Mouse (Mus musculus) forebrain, embryonic 12.5 days (tissue): ENCODE data around the gene Prickle2. TPM values are rescaled to one million over a fixed set of nuclear protein-coding genes. Genes with fewer than 3 reads are reported as not detected.

Experiments
- ATAC-seq: fragments of 200-750 bp; cut with Nextera tagmentation; 2 replicates; pipeline ENCODE4 v1.8.0; 2017; ENCODE audit warnings: moderate TSS enrichment; ENCODE audit not compliant: low FRiP score
- H3K27ac ChIP-seq: fragments of 300-500 bp; sonication (generic); 2 replicates; pipeline ENCODE4 v1.5.1; 2016; ENCODE audit warnings: mild to moderate bottlenecking
- H3K27me3 ChIP-seq: fragments of 300-500 bp; sonication (generic); 2 replicates; pipeline ENCODE4 v1.6.1; 2016; ENCODE audit warnings: mild to moderate bottlenecking
- H3K36me3 ChIP-seq: fragments of 300-500 bp; sonication (generic); replicated peaks from 2 replicates; pipeline ENCODE4 v1.6.1; 2016; ENCODE audit warnings: mild to moderate bottlenecking
- H3K4me1 ChIP-seq: fragments of 300-500 bp; sonication (generic); 2 replicates; pipeline ENCODE4 v1.6.1; 2016
- H3K4me2 ChIP-seq: fragments of 300-500 bp; sonication (generic); 2 replicates; pipeline ENCODE4 v1.6.1; 2016; ENCODE audit warnings: mild to moderate bottlenecking, moderate library complexity
- H3K4me3 ChIP-seq: fragments of 300-500 bp; sonication (generic); replicated peaks from 2 replicates; pipeline ENCODE4 v1.5.1; 2016; ENCODE audit warnings: mild to moderate bottlenecking
- H3K9ac ChIP-seq: fragments of 300-500 bp; sonication (generic); 2 replicates; pipeline ENCODE4 v1.6.1; 2016; ENCODE audit warnings: mild to moderate bottlenecking
- H3K9me3 ChIP-seq: fragments of 300-500 bp; sonication (generic); 2 replicates; pipeline ENCODE4 v1.6.1; 2016
- WGBS: fragments of 180-500 bp; shearing (Covaris S2); methylation state at CpG from one replicate; pipeline ENCODE4 v1.1.7; 2016; 5-methylcytosine and 5-hydroxymethylcytosine counted together
- polyA plus RNA-seq: library from polyadenylated mRNA; unstranded; fragments of >200 nt; fragmentation: Nextera tagmentation; extraction: Ambion mirVana; gene quantifications from 2 replicates; pipeline ENCODE4 v1.2.1, GENCODE M21; 2016

Gene Prickle2
- polyA plus RNA-seq, 1 experiment from 2014 or later, result 6.5 TPM

DNA sequence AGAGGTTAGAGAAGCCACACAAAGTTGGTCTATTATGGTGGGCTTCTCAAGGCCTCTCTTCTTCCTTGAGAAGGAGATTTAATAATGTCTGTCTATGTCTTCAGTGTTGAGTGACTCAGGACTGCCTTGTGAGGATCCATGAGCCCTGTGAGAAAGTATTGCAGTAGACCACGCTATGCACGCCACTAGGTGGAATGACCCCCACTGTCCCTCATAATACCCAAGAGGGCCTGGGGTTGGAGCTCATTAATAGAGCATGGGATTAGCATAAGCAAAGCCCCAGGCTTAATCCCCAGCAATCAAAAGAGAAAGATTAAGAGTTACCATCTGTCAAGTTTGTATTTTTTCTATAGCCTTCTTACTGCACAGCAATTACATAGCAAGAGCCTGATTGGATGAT is 180.3 kb downstream of the Prickle2 start:
- no peaks in the 10 kb centered on the region for H3K9me3 ChIP-seq
- no peak for ATAC-seq
- WGBS, result 24% methylated on average over 2 of the region's 2 CpGs
- no peak overlapping the region for H3K27ac ChIP-seq
- no peak overlapping the region for H3K4me3 ChIP-seq
- no peaks in the 10 kb centered on the region for H3K27me3 ChIP-seq
- no peak overlapping the region for H3K9ac ChIP-seq
- peaks cover 5% of the 10 kb centered on the region; the same call in 1 of the 2 replicates for H3K4me1 ChIP-seq
- no peaks in the 10 kb centered on the region for H3K36me3 ChIP-seq
- no peak overlapping the region for H3K4me2 ChIP-seq

DNA sequence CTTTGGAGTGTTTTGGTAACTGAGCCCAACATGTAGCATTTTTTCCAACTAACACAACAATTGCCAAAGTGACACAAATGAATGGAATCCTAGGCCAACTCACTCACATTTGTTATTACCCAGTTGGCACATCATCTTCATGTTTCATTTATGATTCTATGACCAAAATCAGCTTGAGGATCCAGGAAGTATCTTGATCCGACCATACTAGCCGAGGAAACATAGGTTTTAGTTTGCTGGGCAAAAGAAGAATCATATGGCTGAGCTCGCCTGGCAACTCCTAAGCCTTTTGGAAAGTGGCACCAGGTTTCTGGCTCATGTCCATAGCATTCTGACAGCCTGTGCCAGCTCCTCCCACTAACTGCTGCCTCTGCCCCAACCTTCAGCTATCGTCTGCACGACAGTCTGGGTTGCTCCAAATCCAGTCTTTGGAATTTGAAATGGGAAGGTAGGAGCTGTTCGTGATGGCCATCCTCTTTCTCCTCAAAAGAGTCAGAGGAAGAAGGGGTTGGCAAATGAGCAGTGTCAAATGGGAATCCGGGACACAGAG is 184.4 kb downstream of the Prickle2 start:
- Histone ChIP-seq H3K36me3 (no peaks in the 10 kb centered on the region), H3K27me3 (no peaks in the 10 kb centered on the region), H3K9me3 (no peaks in the 10 kb centered on the region), H3K4me1 (peaks cover 5% of the 10 kb centered on the region; the same call in 1 of the 2 replicates), H3K9ac (no peak overlapping the region), H3K4me3 (no peak overlapping the region), H3K4me2 (no peak overlapping the region), H3K27ac (no peak overlapping the region)
- 76% methylated on average over 7 of the region's 7 CpGs for WGBS
- ATAC-seq, result no peak

DNA sequence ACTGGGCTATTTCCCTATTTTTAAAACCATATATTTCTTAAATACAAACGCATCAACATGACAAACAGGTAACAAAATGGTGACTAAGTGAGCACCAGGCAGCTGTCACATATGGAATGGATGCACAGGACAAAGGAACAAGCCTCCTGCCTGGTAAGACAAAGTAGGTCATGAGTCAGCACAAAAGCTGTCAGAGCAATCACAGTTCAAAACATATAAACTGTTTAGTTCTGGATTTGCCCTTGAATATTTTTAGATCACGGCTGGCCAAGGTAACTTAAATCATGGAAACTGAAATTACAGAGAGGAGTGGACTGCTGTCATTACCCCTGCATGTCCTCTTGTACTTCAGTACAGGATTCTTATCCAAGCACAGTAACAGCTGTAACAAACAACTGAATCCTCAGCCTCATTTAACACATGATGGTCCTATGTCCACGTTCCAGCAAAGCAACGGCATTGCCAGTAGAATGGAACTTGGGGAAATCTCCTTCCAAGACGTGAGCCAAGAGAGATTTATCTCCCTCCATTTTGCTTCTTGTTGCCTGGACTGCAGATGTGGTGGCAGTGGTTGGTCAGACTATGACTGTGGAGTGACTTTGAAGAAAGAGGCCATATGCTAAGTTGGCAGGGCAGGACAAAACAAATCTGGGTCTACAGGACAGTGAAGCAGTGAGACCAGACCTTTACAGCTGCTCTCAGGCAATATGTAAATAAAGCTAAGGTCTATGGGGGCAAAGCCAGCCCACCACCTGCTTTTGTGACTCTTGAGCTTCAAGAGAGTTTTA is 185.7 kb downstream of the Prickle2 start:
- 86% methylated on average over 5 of the region's 5 CpGs for WGBS
- Histone ChIP-seq H3K9ac (no peak overlapping the region), H3K9me3 (no peaks in the 10 kb centered on the region), H3K4me2 (no peak overlapping the region), H3K36me3 (no peaks in the 10 kb centered on the region), H3K4me1 (no peaks in the 10 kb centered on the region; the same call in 1 of the 2 replicates), H3K27me3 (no peaks in the 10 kb centered on the region), H3K27ac (no peak overlapping the region), H3K4me3 (no peak overlapping the region)
- no peak for ATAC-seq

DNA sequence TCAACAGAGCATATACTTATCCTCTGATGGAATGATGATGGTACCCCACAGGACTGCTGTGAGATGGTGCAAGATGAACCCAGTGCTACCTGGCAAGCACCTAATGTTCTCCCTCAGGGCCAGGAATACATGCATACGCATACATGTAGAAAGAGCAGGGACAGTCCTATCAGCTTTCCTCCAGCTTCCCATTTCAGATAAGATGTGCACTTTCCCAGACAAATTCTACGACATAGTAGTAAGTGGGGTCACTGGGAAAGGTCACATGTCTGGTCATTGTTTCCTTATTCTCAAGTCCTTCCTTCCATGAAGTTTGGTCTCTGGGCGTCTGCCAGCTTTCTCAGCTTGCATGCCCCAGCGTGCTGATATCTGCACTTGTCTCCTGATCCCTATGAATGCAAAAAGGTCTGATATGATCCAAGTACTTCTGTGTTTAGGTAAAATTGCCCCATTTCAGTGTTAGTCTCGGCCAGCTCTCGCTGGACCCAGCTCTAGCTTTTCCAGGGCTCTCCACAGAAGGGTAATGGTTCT is 187.5 kb downstream of the Prickle2 start:
- ATAC-seq, result no peak
- Histone ChIP-seq H3K27ac (no peak overlapping the region), H3K4me2 (no peak overlapping the region), H3K4me1 (no peaks in the 10 kb centered on the region), H3K27me3 (no peaks in the 10 kb centered on the region), H3K36me3 (no peaks in the 10 kb centered on the region), H3K4me3 (no peak overlapping the region), H3K9ac (no peak overlapping the region), H3K9me3 (no peaks in the 10 kb centered on the region)
- WGBS, result 88% methylated on average over 6 of the region's 6 CpGs

DNA sequence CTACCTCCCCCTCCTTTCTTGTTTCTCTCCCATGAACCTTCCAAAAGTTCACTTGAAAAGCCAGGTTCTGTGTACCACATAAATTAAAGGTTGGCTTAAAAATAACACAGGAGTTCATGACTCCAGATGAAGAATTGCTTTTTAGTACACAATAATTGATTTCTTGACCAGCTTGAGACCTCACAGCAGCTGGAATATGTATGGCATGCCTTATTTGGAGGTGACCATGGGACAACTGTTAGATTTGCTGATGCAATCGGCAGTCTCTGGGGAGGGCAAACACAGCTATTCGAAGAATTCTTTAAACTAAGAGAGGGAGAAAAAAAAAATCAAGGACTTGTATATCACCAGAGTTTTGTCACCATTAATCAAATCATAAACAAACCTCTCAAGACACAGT is 189.0 kb downstream of the Prickle2 start:
- 89% methylated on average over 2 of the region's 2 CpGs for WGBS

DNA sequence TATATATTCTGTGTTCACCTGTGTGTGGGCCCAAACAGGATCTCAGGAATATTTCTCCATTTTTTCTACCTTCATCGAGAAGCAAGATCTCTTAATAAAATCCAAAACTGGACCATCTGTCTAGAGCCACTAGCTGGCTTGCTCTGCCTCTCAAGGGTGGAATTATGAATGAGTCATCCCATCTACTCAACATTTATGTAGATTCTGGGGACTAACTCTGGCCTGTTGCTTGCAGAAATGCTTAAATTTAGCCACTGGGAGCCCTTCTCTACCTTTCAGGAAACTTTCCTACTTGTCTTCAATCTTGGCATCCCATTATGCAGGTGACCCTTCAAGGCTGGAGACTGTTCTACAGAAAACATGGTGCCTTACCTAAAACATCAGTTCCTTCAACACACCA is 194.0 kb downstream of the Prickle2 start:
- Histone ChIP-seq H3K4me3 (no peak overlapping the region), H3K4me2 (no peak overlapping the region), H3K4me1 (no peaks in the 10 kb centered on the region), H3K36me3 (no peaks in the 10 kb centered on the region), H3K27me3 (no peaks in the 10 kb centered on the region), H3K27ac (no peak overlapping the region), H3K9me3 (no peaks in the 10 kb centered on the region), H3K9ac (no peak overlapping the region)
- WGBS, result 92% methylated on average over 1 of the region's 1 CpGs
- no peak for ATAC-seq

More for the DNA sequence above, 189.0 kb downstream of the Prickle2 start:
- Histone ChIP-seq H3K4me2 (no peak overlapping the region), H3K36me3 (no peaks in the 10 kb centered on the region), H3K27ac (no peak overlapping the region), H3K9me3 (no peaks in the 10 kb centered on the region), H3K4me3 (no peak overlapping the region), H3K27me3 (no peaks in the 10 kb centered on the region), H3K9ac (no peak overlapping the region), H3K4me1 (no peaks in the 10 kb centered on the region)
- ATAC-seq, result no peak

DNA sequence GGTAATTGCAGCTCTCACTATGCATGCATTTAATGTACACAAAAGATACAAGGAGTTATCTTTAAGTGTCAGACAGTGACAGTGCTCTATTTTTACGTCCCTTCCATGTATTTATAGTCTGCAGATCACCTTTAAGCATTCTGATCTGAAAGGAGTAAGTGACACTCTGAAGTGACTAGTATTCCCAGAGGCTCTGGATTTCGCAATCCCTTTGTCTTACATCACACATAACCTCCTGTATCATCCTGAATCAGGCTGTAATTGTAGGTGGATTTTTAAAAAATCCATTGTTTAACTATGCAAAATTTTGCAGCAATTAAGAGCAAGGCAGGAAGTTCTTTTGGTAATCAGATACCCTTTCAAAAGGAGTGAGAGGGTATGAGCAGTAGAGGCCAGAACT is 196.2 kb downstream of the Prickle2 start:
- no peak overlapping the region for H3K4me2 ChIP-seq
- no peaks in the 10 kb centered on the region for H3K27me3 ChIP-seq
- WGBS, result 72% methylated on average over 2 of the region's 2 CpGs
- no peak overlapping the region for H3K4me3 ChIP-seq
- ATAC-seq, result no peak
- no peaks in the 10 kb centered on the region for H3K36me3 ChIP-seq
- no peak overlapping the region for H3K27ac ChIP-seq
- H3K9ac ChIP-seq, result no peak overlapping the region
- H3K9me3 ChIP-seq, result no peaks in the 10 kb centered on the region
- H3K4me1 ChIP-seq, result no peaks in the 10 kb centered on the region

DNA sequence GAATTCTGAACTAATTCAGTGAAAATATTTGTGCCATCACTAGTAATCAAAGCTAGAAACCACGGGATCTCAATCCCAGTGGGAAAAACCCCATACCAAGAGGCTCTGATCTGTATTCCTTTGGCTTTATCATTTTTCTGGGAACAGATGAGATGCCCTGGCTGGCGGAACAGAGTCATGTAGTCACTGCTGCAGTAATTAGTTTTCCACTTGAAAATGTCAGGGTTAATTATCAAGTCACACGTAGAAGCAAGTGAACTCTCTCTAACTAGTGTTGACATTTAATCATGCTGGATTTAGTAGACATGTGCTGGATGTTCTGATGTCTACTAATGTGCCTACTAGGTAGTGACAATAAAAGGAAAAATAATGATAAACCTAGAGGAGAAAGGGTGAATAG is 199.7 kb downstream of the Prickle2 start:
- 77% methylated on average over 3 of the region's 3 CpGs for WGBS
- no peak overlapping the region for H3K27ac ChIP-seq
- no peak overlapping the region for H3K4me2 ChIP-seq
- no peaks in the 10 kb centered on the region for H3K9me3 ChIP-seq
- H3K27me3 ChIP-seq, result no peaks in the 10 kb centered on the region
- H3K9ac ChIP-seq, result no peak overlapping the region
- ATAC-seq, result no peak
- no peaks in the 10 kb centered on the region for H3K4me1 ChIP-seq
- H3K36me3 ChIP-seq, result no peaks in the 10 kb centered on the region
- H3K4me3 ChIP-seq, result no peak overlapping the region

DNA sequence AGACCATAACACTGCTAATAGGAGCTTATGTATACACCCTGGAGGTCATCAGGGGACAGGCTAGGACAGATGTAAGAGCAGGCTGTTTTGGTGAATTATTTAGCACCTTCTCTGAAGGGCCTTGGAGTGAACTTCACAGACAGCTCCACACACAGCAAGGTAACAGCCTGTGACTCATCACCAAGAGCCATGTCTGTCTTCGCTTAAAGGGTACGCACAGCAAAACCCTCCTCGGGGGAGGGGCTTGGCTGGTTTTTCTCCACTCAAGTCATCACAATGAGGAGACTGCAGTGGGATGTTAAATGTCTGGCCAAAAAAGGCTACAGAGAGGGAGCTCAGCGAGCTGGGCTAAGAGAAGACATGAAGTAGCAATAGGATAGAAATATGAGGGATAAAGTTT is 206.5 kb downstream of the Prickle2 start:
- Histone ChIP-seq H3K36me3 (no peaks in the 10 kb centered on the region), H3K27ac (no peak overlapping the region), H3K9me3 (no peaks in the 10 kb centered on the region), H3K4me3 (no peak overlapping the region), H3K9ac (no peak overlapping the region), H3K27me3 (no peaks in the 10 kb centered on the region), H3K4me1 (no peaks in the 10 kb centered on the region), H3K4me2 (no peak overlapping the region)
- 81% methylated on average over 4 of the region's 4 CpGs for WGBS
- no peak for ATAC-seq

DNA sequence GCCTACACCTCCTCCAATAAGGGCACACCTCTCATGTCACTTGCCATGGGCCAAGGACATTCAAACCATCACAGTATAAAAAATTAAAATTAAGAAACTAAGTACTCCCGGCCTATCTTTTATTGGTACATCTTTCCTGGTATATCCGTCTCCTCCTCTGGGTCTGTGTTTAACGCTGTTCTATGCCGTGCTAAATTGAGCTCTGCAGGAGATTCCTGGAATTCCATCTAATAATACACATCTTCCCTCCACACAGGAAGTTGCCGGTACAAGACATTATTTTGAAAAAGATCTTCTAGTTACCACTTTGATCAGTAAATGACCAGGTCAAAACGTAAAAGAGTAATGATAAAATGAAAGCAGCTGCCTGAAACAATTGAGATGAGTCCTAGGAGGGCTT is 207.4 kb downstream of the Prickle2 start:
- H3K9ac ChIP-seq, result no peak overlapping the region
- no peaks in the 10 kb centered on the region for H3K9me3 ChIP-seq
- no peak overlapping the region for H3K27ac ChIP-seq
- no peaks in the 10 kb centered on the region for H3K4me1 ChIP-seq
- 68% methylated on average over 6 of the region's 6 CpGs for WGBS
- no peak overlapping the region for H3K4me3 ChIP-seq
- H3K4me2 ChIP-seq, result no peak overlapping the region
- H3K36me3 ChIP-seq, result no peaks in the 10 kb centered on the region
- ATAC-seq, result no peak
- no peaks in the 10 kb centered on the region for H3K27me3 ChIP-seq

DNA sequence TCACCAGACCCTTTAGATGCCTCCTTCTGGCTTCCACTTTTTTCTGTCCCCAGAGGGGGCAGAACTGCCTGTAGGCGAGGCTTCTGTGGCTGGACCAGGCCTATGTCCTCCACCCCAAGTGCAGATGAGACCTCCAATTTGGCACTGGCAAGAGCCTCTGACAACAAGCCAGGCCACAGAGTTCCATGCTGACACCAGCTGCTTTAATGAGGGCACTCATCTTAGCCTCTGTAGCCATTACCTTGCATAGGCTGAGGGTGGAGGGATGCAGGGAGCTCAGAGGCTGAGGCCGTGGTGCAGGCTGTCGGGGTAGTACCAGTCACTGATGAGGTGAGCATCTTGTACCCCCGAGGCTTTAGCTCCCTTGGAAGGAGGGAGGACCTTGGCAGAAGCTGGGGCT is 208.7 kb downstream of the Prickle2 start:
- WGBS, result 79% methylated on average over 4 of the region's 4 CpGs
- H3K4me3 ChIP-seq, result no peak overlapping the region
- H3K27me3 ChIP-seq, result no peaks in the 10 kb centered on the region
- no peak for ATAC-seq
- H3K27ac ChIP-seq, result no peak overlapping the region
- H3K4me1 ChIP-seq, result no peaks in the 10 kb centered on the region
- H3K9me3 ChIP-seq, result no peaks in the 10 kb centered on the region
- no peak overlapping the region for H3K4me2 ChIP-seq
- no peaks in the 10 kb centered on the region for H3K36me3 ChIP-seq
- H3K9ac ChIP-seq, result no peak overlapping the region

DNA sequence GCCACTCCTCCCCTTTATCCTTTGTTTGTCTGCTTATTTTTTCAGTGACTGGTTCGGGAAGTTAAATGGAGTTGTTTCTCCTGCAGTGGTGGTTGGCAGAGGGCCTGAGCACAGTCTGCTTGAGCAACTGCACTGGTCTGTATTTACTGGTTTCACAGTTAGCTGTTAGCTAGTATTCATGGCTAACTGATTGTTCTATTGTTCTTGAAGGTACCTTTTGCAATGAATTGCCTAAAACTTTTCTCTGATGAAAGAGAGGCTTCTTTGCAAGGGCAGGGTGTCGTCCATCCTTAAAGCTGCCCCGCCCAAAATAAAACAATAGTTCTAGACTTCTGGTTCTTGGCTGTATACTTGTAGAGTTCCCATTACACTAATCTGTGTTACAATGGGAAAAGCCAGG is 210.5 kb downstream of the Prickle2 start:
- no peak overlapping the region for H3K4me3 ChIP-seq
- no peak overlapping the region for H3K9ac ChIP-seq
- H3K36me3 ChIP-seq, result no peaks in the 10 kb centered on the region
- no peak for ATAC-seq
- H3K9me3 ChIP-seq, result no peaks in the 10 kb centered on the region
- no peaks in the 10 kb centered on the region for H3K27me3 ChIP-seq
- no peak overlapping the region for H3K27ac ChIP-seq
- WGBS, result 73% methylated on average over 3 of the region's 3 CpGs
- H3K4me1 ChIP-seq, result 0 out of 2 replicates have a peak, but pooled peaks cover 3% of the 10 kb centered on the region
- H3K4me2 ChIP-seq, result no peak overlapping the region

DNA sequence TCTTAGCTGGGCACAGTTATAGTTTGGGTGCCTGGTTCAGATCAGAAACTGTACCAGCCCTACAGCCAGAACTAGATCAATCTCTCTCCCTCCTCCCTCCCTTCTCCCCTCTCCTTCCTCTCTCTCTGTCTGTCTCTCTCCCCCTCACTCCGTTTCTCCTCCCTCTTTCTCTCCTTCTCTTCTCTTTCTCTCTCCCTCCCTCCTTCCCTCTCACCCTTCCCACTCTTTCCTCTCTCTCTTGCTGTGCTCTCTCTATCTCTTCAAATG is 224.3 kb downstream of the Prickle2 start:
- Histone ChIP-seq H3K9me3 (no peaks in the 10 kb centered on the region), H3K27me3 (0 out of 2 replicates have a peak, but pooled peaks cover 6% of the 10 kb centered on the region), H3K4me3 (peak overlapping the region; percentile 44), H3K9ac (0 out of 2 replicates have a peak overlapping the region, but pooled peaks have one; percentile 12), H3K36me3 (no peaks in the 10 kb centered on the region), H3K4me2 (peak overlapping the region; percentile 65), H3K4me1 (peaks cover 36% of the 10 kb centered on the region), H3K27ac (0 out of 2 replicates have a peak overlapping the region, but pooled peaks have one; percentile 25)
- 8% methylated on average over 1 of the region's 1 CpGs for WGBS
- peak; percentile 42; the same call in 1 of the 2 replicates for ATAC-seq
